Comparison of ENCODE assay signal across 8 mouse cellular contexts in genomic region chr11:118417496-118417895, GRCm38 (mm10). TPM values are rescaled to one million over a fixed set of nuclear protein-coding genes. Genes with fewer than 3 reads are reported as not detected.
DNase-seq lines count a peak whose midpoint lies in the region; ATAC-seq and TF ChIP-seq lines count a peak whose summit lies in the region.

No protein-coding gene starts in this region.

- no peak for TF ChIP-seq POLR2A in cortical plate, adult 2 months (IDR thresholded peaks at IDR 0.05; ENCODE audit: extremely low read depth, insufficient read depth, low read length)

- peaks cover 7% of the 10 kb centered on the region; the same call in 1 of the 2 replicates for H3K36me3 ChIP-seq in heart, embryonic 16.5 days (ENCODE audit: control insufficient read depth, insufficient read depth)
- H3K36me3 ChIP-seq in hindbrain, embryonic 14.5 days (replicated peaks; ENCODE audit: control insufficient read depth, insufficient read depth) = peaks cover 6% of the 10 kb centered on the region; the same call in 1 of the 2 replicates
- peaks cover 28% of the 10 kb centered on the region; the same call in 1 of the 2 replicates for H3K36me3 ChIP-seq in midbrain, embryonic 12.5 days

- no peak for TF ChIP-seq CTCF in cortical plate, adult 2 months (IDR thresholded peaks at IDR 0.05; ENCODE audit: extremely low read depth, insufficient read depth, low read length)

- intact Hi-C loops in left cerebral cortex, postnatal 25 days (cut with DNase I) = no loop called here

- WGBS in heart, embryonic 16.5 days = 89% methylated on average over 9 of the region's 9 CpGs
- WGBS in hindbrain, embryonic 14.5 days = 98% methylated on average over 9 of the region's 9 CpGs
- 94% methylated on average over 9 of the region's 9 CpGs for WGBS in midbrain, embryonic 12.5 days

- no peaks in the 10 kb centered on the region for H3K27me3 ChIP-seq in heart, embryonic 16.5 days (ENCODE audit: control insufficient read depth, insufficient read depth, low read length)
- H3K27me3 ChIP-seq in hindbrain, embryonic 14.5 days (ENCODE audit: control insufficient read depth, insufficient read depth, low read length) = no peaks in the 10 kb centered on the region
- H3K27me3 ChIP-seq in midbrain, embryonic 12.5 days = no peaks in the 10 kb centered on the region

- no peak overlapping the region for H3K27ac ChIP-seq in heart, embryonic 16.5 days (ENCODE audit: low read length)
- no peak overlapping the region for H3K27ac ChIP-seq in cortical plate, adult 2 months (ENCODE audit: insufficient read depth, low read length)
- H3K27ac ChIP-seq in hindbrain, embryonic 14.5 days = no peak overlapping the region
- H3K27ac ChIP-seq in midbrain, embryonic 12.5 days (replicated peaks) = no peak overlapping the region

- peak overlapping the region; percentile 13; the same call in 1 of the 2 replicates for H3K9ac ChIP-seq in heart, embryonic 16.5 days (ENCODE audit: low read length)
- H3K9ac ChIP-seq in hindbrain, embryonic 14.5 days = peak overlapping the region; percentile 91; the same call in 1 of the 2 replicates
- H3K9ac ChIP-seq in midbrain, embryonic 12.5 days (replicated peaks) = no peak overlapping the region

- no peaks in the 10 kb centered on the region for H3K9me3 ChIP-seq in heart, embryonic 16.5 days (replicated peaks; ENCODE audit: control insufficient read depth, low read length)
- no peaks in the 10 kb centered on the region for H3K9me3 ChIP-seq in hindbrain, embryonic 14.5 days (ENCODE audit: control insufficient read depth, low read length)
- H3K9me3 ChIP-seq in midbrain, embryonic 12.5 days = no peaks in the 10 kb centered on the region

- no peak overlapping the region for H3K4me2 ChIP-seq in heart, embryonic 16.5 days (ENCODE audit: low read depth, low read length)
- H3K4me2 ChIP-seq in hindbrain, embryonic 14.5 days (replicated peaks) = peak overlapping the region; percentile 89; the same call in 1 of the 2 replicates
- peak overlapping the region; percentile 97 for H3K4me2 ChIP-seq in midbrain, embryonic 12.5 days (replicated peaks)

- no peak for DNase-seq in heart, adult 18-20 months
- DNase-seq in hindbrain, embryonic 14.5 days (ENCODE audit: low spot score) = no peak
- no peak for DNase-seq in left cerebral cortex, postnatal 25 days (ENCODE audit: low spot score in 2 of 2)
- DNase-seq in embryo, embryonic 11 days = no peak

- ATAC-seq in heart, embryonic 16.5 days (replicated peaks; ENCODE audit: extremely low read depth, insufficient read depth, low FRiP score) = no peak
- no peak for ATAC-seq in hindbrain, embryonic 14.5 days (ENCODE audit: low FRiP score)
- no peak for ATAC-seq in midbrain, embryonic 12.5 days (ENCODE audit: low FRiP score, low read depth)
- ATAC-seq in CD4-positive, CD25-positive, alpha-beta regulatory T cell, adult 4 months = no peak

- peaks cover 15% of the 10 kb centered on the region for H3K4me1 ChIP-seq in heart, embryonic 16.5 days (ENCODE audit: control insufficient read depth, insufficient read depth, low read length)
- peaks cover 2% of the 10 kb centered on the region; the same call in 1 of the 2 replicates for H3K4me1 ChIP-seq in cortical plate, adult 2 months (ENCODE audit: control insufficient read depth, insufficient read depth, low read length)
- H3K4me1 ChIP-seq in hindbrain, embryonic 14.5 days (replicated peaks; ENCODE audit: control insufficient read depth, insufficient read depth, low read length) = peaks cover 17% of the 10 kb centered on the region
- H3K4me1 ChIP-seq in midbrain, embryonic 12.5 days = peaks cover 27% of the 10 kb centered on the region

- H3K4me3 ChIP-seq in heart, embryonic 16.5 days (ENCODE audit: low read length) = no peak overlapping the region; the same call in 1 of the 2 replicates
- H3K4me3 ChIP-seq in cortical plate, adult 2 months (ENCODE audit: insufficient read depth, low read length) = peak overlapping the region; percentile 93; the same call in 1 of the 2 replicates
- peak overlapping the region; percentile 67; the same call in 1 of the 2 replicates for H3K4me3 ChIP-seq in hindbrain, embryonic 14.5 days (replicated peaks; ENCODE audit: low read length)
- no peak overlapping the region for H3K4me3 ChIP-seq in midbrain, embryonic 12.5 days

RNA-seq across cellular contexts. Expression of gene Cant1, which starts 1.4 kb away (rescaled TPM):
- 19.0 and 20.2 TPM in 2 replicates for polyA plus RNA-seq in heart, embryonic 16.5 days (2015; fragmentation: Nextera tagmentation; extraction: Ambion mirVana)
- total RNA-seq in heart, adult 18-20 months (2021) = 10 to 100 TPM; 17.5 to 18.6 TPM
- 36.9 and 39.0 TPM in 2 replicates for polyA plus RNA-seq in cortical plate, adult 2 months (2012; rRNA removed)
- 25.4 and 26.9 TPM in 2 replicates for polyA plus RNA-seq in hindbrain, embryonic 14.5 days (2014; fragmentation: Nextera tagmentation; extraction: Ambion mirVana)
- polyA plus RNA-seq in midbrain, embryonic 12.5 days (2016; fragmentation: Nextera tagmentation; extraction: Ambion mirVana) = 29.3 and 30.9 TPM in 2 replicates
- total RNA-seq in left cerebral cortex, postnatal 25 days (2021) = 10 to 100 TPM; 37.4 to 40.7 TPM
- 10 to 100 TPM; 12.9 to 13.6 TPM for polyA plus RNA-seq in CD4-positive, CD25-positive, alpha-beta regulatory T cell, adult 4 months (2017; shearing (Covaris generic))

RNA-seq across cellular contexts. Expression of gene C1qtnf1, which starts 10.5 kb away (rescaled TPM):
- polyA plus RNA-seq in heart, embryonic 16.5 days (2015; fragmentation: Nextera tagmentation; extraction: Ambion mirVana) = 8.9 and 9.3 TPM in 2 replicates
- 10 to 100 TPM; 13.4 to 16.4 TPM for total RNA-seq in heart, adult 18-20 months (2021)
- polyA plus RNA-seq in cortical plate, adult 2 months (2012; rRNA removed) = 3.0 and 3.4 TPM in 2 replicates
- 5.0 and 5.2 TPM in 2 replicates for polyA plus RNA-seq in hindbrain, embryonic 14.5 days (2014; fragmentation: Nextera tagmentation; extraction: Ambion mirVana)
- polyA plus RNA-seq in midbrain, embryonic 12.5 days (2016; fragmentation: Nextera tagmentation; extraction: Ambion mirVana) = 2.7 and 3.3 TPM in 2 replicates
- 1 to 10 TPM; 3.6 to 4.2 TPM for total RNA-seq in left cerebral cortex, postnatal 25 days (2021)
- polyA plus RNA-seq in CD4-positive, CD25-positive, alpha-beta regulatory T cell, adult 4 months (2017; shearing (Covaris generic)) = not detected

RNA-seq across cellular contexts. Expression of gene Lgals3bp, which starts 15.6 kb away (rescaled TPM):
- 16.8 and 27.5 TPM in 2 replicates for polyA plus RNA-seq in heart, embryonic 16.5 days (2015; fragmentation: Nextera tagmentation; extraction: Ambion mirVana)
- 10 to 100 TPM; 19.6 to 34.9 TPM for total RNA-seq in heart, adult 18-20 months (2021)
- 29.1 and 37.5 TPM in 2 replicates for polyA plus RNA-seq in cortical plate, adult 2 months (2012; rRNA removed)
- 4.0 and 4.7 TPM in 2 replicates for polyA plus RNA-seq in hindbrain, embryonic 14.5 days (2014; fragmentation: Nextera tagmentation; extraction: Ambion mirVana)
- polyA plus RNA-seq in midbrain, embryonic 12.5 days (2016; fragmentation: Nextera tagmentation; extraction: Ambion mirVana) = 1.7 and 1.8 TPM in 2 replicates
- total RNA-seq in left cerebral cortex, postnatal 25 days (2021) = 10 to 100 TPM; 14.2 to 15.2 TPM
- 100 to 1,000 TPM in 1 of 2 experiments, 10 to 100 TPM in 1; 93.7 to 163 TPM for polyA plus RNA-seq in CD4-positive, CD25-positive, alpha-beta regulatory T cell, adult 4 months (2017; shearing (Covaris generic))

RNA-seq across cellular contexts. Expression of gene Engase, which starts 59.1 kb away (rescaled TPM):
- polyA plus RNA-seq in heart, embryonic 16.5 days (2015; fragmentation: Nextera tagmentation; extraction: Ambion mirVana) = 4.0 and 5.8 TPM in 2 replicates
- total RNA-seq in heart, adult 18-20 months (2021) = 1 to 10 TPM; 4.2 to 5.1 TPM
- polyA plus RNA-seq in cortical plate, adult 2 months (2012; rRNA removed) = 10.3 and 12.0 TPM in 2 replicates
- 5.0 and 7.4 TPM in 2 replicates for polyA plus RNA-seq in hindbrain, embryonic 14.5 days (2014; fragmentation: Nextera tagmentation; extraction: Ambion mirVana)
- polyA plus RNA-seq in midbrain, embryonic 12.5 days (2016; fragmentation: Nextera tagmentation; extraction: Ambion mirVana) = 6.9 and 7.3 TPM in 2 replicates
- 10 to 100 TPM; 10.3 to 10.6 TPM for total RNA-seq in left cerebral cortex, postnatal 25 days (2021)
- 1 to 10 TPM; 2.3 to 5.1 TPM for polyA plus RNA-seq in CD4-positive, CD25-positive, alpha-beta regulatory T cell, adult 4 months (2017; shearing (Covaris generic))

Comparison
In these comparisons a context has a peak if more than half of its experiments do, and no peak if none do; other contexts are left out.
1. H3K4me3 ChIP-seq: peak in cortical plate, adult 2 months (single experiment) and hindbrain, embryonic 14.5 days (single experiment); none in heart, embryonic 16.5 days (single experiment) and midbrain, embryonic 12.5 days (single experiment).